Mouse (Mus musculus) MEL (cell line): ENCODE measurements around the gene Gpr156. TPM values are rescaled to one million over a fixed set of nuclear protein-coding genes. Genes with fewer than 3 reads are reported as not detected.
"Not testable (repeated sequence)": the region's sequence is repeated elsewhere in the genome, so short reads cannot be mapped to it uniquely, and the experiment has no call there.

Source experiments
- DNase-seq: peaks from one replicate; pipeline ENCODE4 v3.0.0; 2011; ENCODE audit warnings: low read depth, low spot score
- H3K27ac ChIP-seq: 2 replicates; pipeline ENCODE4 v1.5.1; 2012; ENCODE audit warnings: low read depth, mild to moderate bottlenecking, control low read depth, low read length, moderate library complexity; ENCODE audit not compliant: control insufficient read depth
- H3K27me3 ChIP-seq, 2 experiments: fragments of 150-350 bp in 1 of 2; sonication (generic) in 1 of 2; 2 replicates each; pipeline ENCODE4 v1.6.1; 2012; ENCODE audit warnings: low read length in 2 of 2, mild to moderate bottlenecking in 2 of 2, improper control_type of control experiment in 1 of 2, moderate library complexity in 1 of 2; ENCODE audit not compliant: insufficient read depth in 2 of 2, control insufficient read depth in 1 of 2
- H3K36me3 ChIP-seq, 2 experiments: 2 replicates each; pipeline ENCODE4 v1.6.1; 2012 to 2014; ENCODE audit warnings: low read length in 2 of 2, improper control_type of control experiment in 1 of 2, inconsistent platforms in 1 of 2, mild to moderate bottlenecking in 1 of 2; ENCODE audit not compliant: insufficient read depth in 2 of 2, control insufficient read depth in 1 of 2
- H3K4me1 ChIP-seq, 2 experiments: fragments of 150-350 bp in 1 of 2; sonication (generic) in 1 of 2; 2 replicates each; pipeline ENCODE4 v1.6.1; 2012; ENCODE audit warnings: low read length in 2 of 2, improper control_type of control experiment in 1 of 2, mild to moderate bottlenecking in 1 of 2; ENCODE audit not compliant: insufficient read depth in 2 of 2, control insufficient read depth in 1 of 2
- H3K4me3 ChIP-seq, 2 experiments: fragments of 150-350 bp in 1 of 2; sonication (generic) in 1 of 2; 2 replicates each; pipeline ENCODE4 v1.5.1; 2012; ENCODE audit warnings: low read depth in 2 of 2, low read length in 2 of 2, mild to moderate bottlenecking in 2 of 2, moderate library complexity in 2 of 2, control low read depth in 1 of 2, improper control_type of control experiment in 1 of 2; ENCODE audit not compliant: control insufficient read depth in 1 of 2, insufficient read depth in 1 of 2
- H3K79me2 ChIP-seq: 2 replicates; pipeline ENCODE4 v1.6.1; 2012; ENCODE audit warnings: mild to moderate bottlenecking, low read length, moderate library complexity; ENCODE audit not compliant: control insufficient read depth, poor library complexity, insufficient read depth
- H3K9ac ChIP-seq: 2 replicates; pipeline ENCODE4 v1.6.1; 2012; ENCODE audit warnings: low read depth, mild to moderate bottlenecking, control low read depth, low read length, moderate library complexity; ENCODE audit not compliant: control insufficient read depth, poor library complexity, severe bottlenecking
- H3K9me3 ChIP-seq: fragments of 150-350 bp; sonication (generic); replicated peaks from 2 replicates; pipeline ENCODE4 v1.6.1; 2012; ENCODE audit warnings: mild to moderate bottlenecking, low read length, improper control_type of control experiment, moderate library complexity; ENCODE audit not compliant: insufficient read depth
- CHD1 ChIP-seq: IDR thresholded peaks from 2 replicates; pipeline ENCODE4 v1.6.1; 2012; ENCODE audit warnings: low read depth, mild to moderate bottlenecking, inconsistent platforms, low read length, improper control_type of control experiment
- CTCF ChIP-seq, 3 experiments: IDR thresholded peaks in 2 of 3; conservative IDR thresholded peaks in 1 of 3; 2 replicates each; pipeline ENCODE4 v1.5.1; 2011 to 2012; ENCODE audit warnings: low read length in 3 of 3, low read depth in 2 of 3, mild to moderate bottlenecking in 2 of 3, improper control_type of control experiment in 1 of 3, inconsistent platforms in 1 of 3, mixed read lengths in 1 of 3, moderate library complexity in 1 of 3; ENCODE audit not compliant: control insufficient read depth in 1 of 3, insufficient read depth in 1 of 3, poor library complexity in 1 of 3, severe bottlenecking in 1 of 3
- E2F4 ChIP-seq: IDR thresholded peaks from 2 replicates; pipeline ENCODE4 v1.6.1; 2011; ENCODE audit warnings: low read depth, low read length, improper control_type of control experiment, borderline replicate concordance
- GATA1 ChIP-seq: IDR thresholded peaks from 2 replicates; pipeline ENCODE4 v1.6.1; 2011; ENCODE audit warnings: low read depth, low read length, improper control_type of control experiment
- HCFC1 ChIP-seq: IDR thresholded peaks from 2 replicates; pipeline ENCODE4 v1.6.1; 2012; ENCODE audit warnings: low read depth, mild to moderate bottlenecking, inconsistent platforms, low read length, improper control_type of control experiment, moderate library complexity
- JUND ChIP-seq: IDR thresholded peaks from 2 replicates; pipeline ENCODE4 v1.6.1; 2011; ENCODE audit warnings: low read depth, mild to moderate bottlenecking, improper control_type of control experiment, low read length
- KAT2A ChIP-seq: conservative IDR thresholded peaks from 2 replicates; pipeline ENCODE4 v1.6.1; 2012; ENCODE audit warnings: low read depth, low read length, improper control_type of control experiment, inconsistent platforms
- MAZ ChIP-seq: IDR thresholded peaks from 2 replicates; pipeline ENCODE4 v1.6.1; 2012; ENCODE audit warnings: low read depth, mild to moderate bottlenecking, inconsistent platforms, low read length, improper control_type of control experiment
- MYB ChIP-seq: IDR thresholded peaks from 2 replicates; pipeline ENCODE4 v1.6.1; 2011; ENCODE audit warnings: mild to moderate bottlenecking, low read depth, low read length, improper control_type of control experiment
- RAD21 ChIP-seq: IDR thresholded peaks from 2 replicates; pipeline ENCODE4 v1.6.1; 2011; ENCODE audit warnings: mild to moderate bottlenecking, low read depth, low read length, improper control_type of control experiment
- SIN3A ChIP-seq: IDR thresholded peaks from 2 replicates; pipeline ENCODE4 v1.6.1; 2012; ENCODE audit warnings: low read length, improper control_type of control experiment, inconsistent platforms
- SMC3 ChIP-seq: IDR thresholded peaks from 2 replicates; pipeline ENCODE4 v1.6.1; 2011; ENCODE audit warnings: low read depth, low read length, improper control_type of control experiment
- USF2 ChIP-seq, 2 experiments: IDR thresholded peaks; 2 replicates each; pipeline ENCODE4 v1.6.1; 2011 to 2012; ENCODE audit warnings: improper control_type of control experiment in 2 of 2, low read length in 2 of 2, borderline replicate concordance in 1 of 2, inconsistent platforms in 1 of 2, low read depth in 1 of 2, mild to moderate bottlenecking in 1 of 2; ENCODE audit not compliant: insufficient read depth in 1 of 2
- ZC3H11A ChIP-seq: IDR thresholded peaks from 2 replicates; pipeline ENCODE4 v1.6.1; 2012; ENCODE audit warnings: low read depth, mild to moderate bottlenecking, inconsistent platforms, low read length, improper control_type of control experiment
- ZNF384 ChIP-seq: IDR thresholded peaks from 2 replicates; pipeline ENCODE4 v1.6.1; 2012; ENCODE audit warnings: low read depth, mild to moderate bottlenecking, inconsistent platforms, low read length, improper control_type of control experiment
- polyA plus RNA-seq, 2 experiments: library from polyadenylated mRNA; stranded (reverse) in 1 of 2; unstranded in 1 of 2; fragments of >175 nt in 1 of 2; fragments of >200 nt in 1 of 2; gene quantifications; 2 replicates each; pipeline versions ENCODE4 v1.2.1 to v1.2.4; 2012; ENCODE audit warnings: low replicate concordance in 2 of 2, low read depth in 1 of 2; ENCODE audit not compliant: insufficient read length in 2 of 2, insufficient read depth in 1 of 2, missing spikeins in 1 of 2
- total RNA-seq: library from RNA; depleted of rRNA; stranded (reverse); fragments of 300-350 nt; gene quantifications from 2 replicates; pipeline ENCODE4 v1.2.3, GENCODE M21; 2012

The Gpr156 gene
- total and polyA plus RNA-seq, 3 experiments: not detected

DNA sequence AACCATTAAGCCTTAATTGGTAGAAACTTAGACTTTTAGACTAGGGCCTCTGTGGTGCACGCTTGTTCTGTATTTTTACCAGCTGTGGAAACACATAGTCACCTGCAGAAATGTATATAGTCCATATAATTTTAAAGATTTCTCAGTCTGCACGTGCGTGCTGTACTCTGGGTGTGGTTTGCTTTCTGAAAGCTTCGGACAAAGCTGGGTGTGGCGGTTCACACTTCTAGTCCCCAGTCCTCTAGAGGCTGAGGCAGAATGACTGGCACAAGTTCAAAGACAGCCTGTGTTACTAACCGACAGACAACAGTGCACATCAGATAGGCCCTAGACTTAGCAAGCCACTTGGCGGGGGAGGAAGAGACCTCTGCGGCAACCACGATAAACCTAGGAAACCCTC, 116.3 kb downstream of the Gpr156 start (continued):
- TF ChIP-seq USF2 (IDR thresholded peaks at IDR 0.05; ENCODE audit: borderline replicate concordance in 1 of 2, insufficient read depth in 1 of 2, low read depth in 1 of 2, low read length in 2 of 2): no peak

DNA sequence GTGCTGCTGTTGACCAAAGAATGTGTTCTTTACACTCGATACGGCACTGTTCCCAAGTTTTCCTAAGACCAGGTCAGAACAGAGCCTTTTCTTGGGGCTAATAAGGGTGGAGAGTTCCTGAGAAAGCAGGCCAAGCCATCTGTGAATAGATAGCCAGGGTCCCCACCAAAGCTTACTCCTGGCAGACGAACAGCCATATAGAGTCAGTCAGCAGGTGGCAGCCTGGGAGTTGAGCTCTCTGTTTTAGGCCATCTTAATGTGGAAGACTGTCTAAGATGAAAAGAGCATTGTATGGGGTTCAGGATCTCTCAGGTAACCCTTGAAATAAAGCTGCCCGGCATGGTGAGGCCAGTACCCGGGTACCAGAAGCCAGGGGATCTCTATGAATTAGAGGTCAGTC, 116.8 kb downstream of the Gpr156 start:
- Histone ChIP-seq H3K27ac (peak overlapping the region; percentile 57), H3K4me3 (peak overlapping the region; percentile 9 to 44; a peak in 3 of 4 replicates), H3K79me2 (no peaks in the 10 kb centered on the region), H3K4me1 (peaks cover 3 to 7% of the 10 kb centered on the region in 2 experiments; a peak in 1 of 4 replicates), H3K27me3 (no peaks in the 10 kb centered on the region), H3K9me3 (no peaks in the 10 kb centered on the region), H3K9ac (peak overlapping the region; percentile 27; the same call in 1 of the 2 replicates), H3K36me3 (peaks cover 0 to 3% of the 10 kb centered on the region in 2 experiments; a peak in 2 of 4 replicates)
- peak; percentile 74 for DNase-seq
- TF ChIP-seq ZNF384: no peak
- peak; percentile 60 for TF ChIP-seq SMC3
- peak in 2 of 3 experiments; percentile 37 to 50; a peak in 4 of 6 replicates for TF ChIP-seq CTCF (IDR thresholded peaks at IDR 0.05 in 2 of 3, conservative IDR thresholded peaks at IDR 0.05 in 1 of 3; ENCODE audit: control insufficient read depth in 1 of 3, insufficient read depth in 1 of 3, low read depth in 2 of 3, low read length in 3 of 3, poor library complexity in 1 of 3, severe bottlenecking in 1 of 3)
- TF ChIP-seq MYB: no peak
- TF ChIP-seq RAD21: peak; percentile 43
- TF ChIP-seq CHD1: no peak
- no peak for TF ChIP-seq KAT2A
- no peak for TF ChIP-seq ZC3H11A

GRCm38 (mm10) chr16:38038101-38038500, 121.8 kb downstream of the Gpr156 start:
- not testable (repeated sequence) for H3K27me3 ChIP-seq, H3K9me3 ChIP-seq, H3K27ac ChIP-seq, H3K9ac ChIP-seq, H3K4me1 ChIP-seq, H3K36me3 ChIP-seq, DNase-seq, H3K4me3 ChIP-seq, H3K79me2 ChIP-seq

- no peak for DNase-seq
- Histone ChIP-seq H3K9me3 (no peaks in the 10 kb centered on the region), H3K27me3 (peaks cover 4 to 6% of the 10 kb centered on the region in 2 experiments; a peak in 3 of 4 replicates), H3K4me1 (no peaks in the 10 kb centered on the region), H3K27ac (no peak overlapping the region), H3K4me3 (no peak overlapping the region), H3K9ac (no peak overlapping the region), H3K79me2 (no peaks in the 10 kb centered on the region), H3K36me3 (no peaks in the 10 kb centered on the region)
- TF ChIP-seq JUND: no peak
- TF ChIP-seq HCFC1: no peak
- no peak for TF ChIP-seq E2F4
- TF ChIP-seq RAD21: no peak
- TF ChIP-seq SIN3A: no peak
- no peak for TF ChIP-seq CTCF (IDR thresholded peaks at IDR 0.05 in 2 of 3, conservative IDR thresholded peaks at IDR 0.05 in 1 of 3; ENCODE audit: control insufficient read depth in 1 of 3, insufficient read depth in 1 of 3, low read depth in 2 of 3, low read length in 3 of 3, poor library complexity in 1 of 3, severe bottlenecking in 1 of 3)
- TF ChIP-seq GATA1: no peak
- TF ChIP-seq SMC3: no peak
- TF ChIP-seq MAZ: no peak
These were observed 125.9 kb downstream of the Gpr156 start for GRCm38 (mm10) chr16:38042160-38042559.
